Mouse (Mus musculus): ENCODE measurements around the gene Npc1l1.

Npc1l1 gene

GRCm38 (mm10) chr11:6163706-6164105 lies 66.2 kb downstream of the Npc1l1 start:
- no peak for DNase-seq (ENCODE audit: extremely low spot score, low spot score)

- DNase-seq (ENCODE audit: extremely low spot score, low spot score) = no peak
These were observed 66.9 kb downstream of the Npc1l1 start for GRCm38 (mm10) chr11:6163062-6163461.

GRCm38 (mm10) chr11:6161549-6161948 lies 68.4 kb downstream of the Npc1l1 start:
- no peak for DNase-seq (ENCODE audit: extremely low spot score, low spot score)

Measured in neural tube, embryonic 10.5 days (tissue).